9 mouse cellular contexts compared by ENCODE assay signal in genomic region chr10:83785003-83785402, GRCm38 (mm10).
A peak's percentile ranks its signal among the peaks of the same experiment; 100 is the strongest.
DNase-seq lines count a peak whose midpoint lies in the region; ATAC-seq and TF ChIP-seq lines count a peak whose summit lies in the region.
"Had no signal": no experiment of that assay in that cellular context is flagged by ENCODE, and none has a peak within 500 bp of the region (broad histone marks: within the 10 kb centered on the region; RNA-seq: fewer than 3 reads in every experiment).

No protein-coding gene starts in this region.

- H3K9ac ChIP-seq in forebrain, embryonic 13.5 days = no peak overlapping the region
- no peak overlapping the region for H3K9ac ChIP-seq in midbrain, embryonic 13.5 days (replicated peaks)

- H3K4me3 ChIP-seq in forebrain, embryonic 10.5 days = no peak overlapping the region
- no peak overlapping the region for H3K4me3 ChIP-seq in forebrain, embryonic 13.5 days
- no peak overlapping the region for H3K4me3 ChIP-seq in midbrain, embryonic 10.5 days
- no peak overlapping the region for H3K4me3 ChIP-seq in midbrain, embryonic 13.5 days (replicated peaks)
- no peak overlapping the region for H3K4me3 ChIP-seq in small intestine, adult 2 months (ENCODE audit: low read depth, low read length)

- DNase-seq in forebrain, embryonic 10.5 days (ENCODE audit: extremely low spot score, low spot score) = peak; percentile 47
- DNase-seq in midbrain, embryonic 10.5 days (ENCODE audit: low spot score) = peak; percentile 44
- peak; percentile 48 for DNase-seq in brain, embryonic 14.5 days (ENCODE audit: low read depth)
- DNase-seq in kidney, postnatal 25 days = peak; percentile 29 to 31

- no peaks in the 10 kb centered on the region for H3K4me1 ChIP-seq in forebrain, embryonic 10.5 days
- H3K4me1 ChIP-seq in forebrain, embryonic 13.5 days = no peaks in the 10 kb centered on the region
- H3K4me1 ChIP-seq in midbrain, embryonic 10.5 days = no peaks in the 10 kb centered on the region
- no peaks in the 10 kb centered on the region for H3K4me1 ChIP-seq in midbrain, embryonic 13.5 days (replicated peaks)
- H3K4me1 ChIP-seq in small intestine, adult 2 months (ENCODE audit: control insufficient read depth, insufficient read depth, insufficient read length, low read length) = no peaks in the 10 kb centered on the region
- H3K4me1 ChIP-seq: megakaryocyte, embryonic 14.5 days had no signal

- H3K27me3 ChIP-seq in forebrain, embryonic 10.5 days (ENCODE audit: poor library complexity, severe bottlenecking) = no peaks in the 10 kb centered on the region
- no peaks in the 10 kb centered on the region for H3K27me3 ChIP-seq in forebrain, embryonic 13.5 days
- no peaks in the 10 kb centered on the region for H3K27me3 ChIP-seq in midbrain, embryonic 10.5 days (ENCODE audit: low read depth, poor library complexity, severe bottlenecking)
- H3K27me3 ChIP-seq in midbrain, embryonic 13.5 days = no peaks in the 10 kb centered on the region
- H3K27me3 ChIP-seq in small intestine, adult 2 months (ENCODE audit: control insufficient read depth, insufficient read depth, low read length) = no peaks in the 10 kb centered on the region
- H3K27me3 ChIP-seq: megakaryocyte, embryonic 14.5 days had no signal

- no peak for TF ChIP-seq POLR2A in brain, embryonic 14.5 days (IDR thresholded peaks at IDR 0.05; ENCODE audit: borderline replicate concordance, extremely low read depth, insufficient read depth, insufficient read length, poor library complexity, severe bottlenecking)
- no peak for TF ChIP-seq POLR2A in small intestine, adult 2 months (IDR thresholded peaks at IDR 0.05; ENCODE audit: low read depth, low read length)

- H3K4me2 ChIP-seq in forebrain, embryonic 13.5 days = no peak overlapping the region
- no peak overlapping the region for H3K4me2 ChIP-seq in midbrain, embryonic 13.5 days (replicated peaks)

- H3K36me3 ChIP-seq in forebrain, embryonic 10.5 days (replicated peaks) = no peaks in the 10 kb centered on the region
- H3K36me3 ChIP-seq in forebrain, embryonic 13.5 days (ENCODE audit: poor library complexity, severe bottlenecking) = no peaks in the 10 kb centered on the region
- no peaks in the 10 kb centered on the region for H3K36me3 ChIP-seq in midbrain, embryonic 10.5 days
- H3K36me3 ChIP-seq in midbrain, embryonic 13.5 days = no peaks in the 10 kb centered on the region
- H3K36me3 ChIP-seq in small intestine, adult 2 months (ENCODE audit: control insufficient read depth, insufficient read depth, low read length) = no peaks in the 10 kb centered on the region

- H3K9me3 ChIP-seq in forebrain, embryonic 10.5 days = no peaks in the 10 kb centered on the region
- H3K9me3 ChIP-seq in forebrain, embryonic 13.5 days (replicated peaks) = no peaks in the 10 kb centered on the region
- H3K9me3 ChIP-seq in midbrain, embryonic 10.5 days (replicated peaks) = 0 out of 2 replicates have a peak, but pooled peaks cover 4% of the 10 kb centered on the region
- no peaks in the 10 kb centered on the region for H3K9me3 ChIP-seq in midbrain, embryonic 13.5 days

- H3K27ac ChIP-seq in forebrain, embryonic 10.5 days = no peak overlapping the region
- H3K27ac ChIP-seq in forebrain, embryonic 13.5 days = no peak overlapping the region
- H3K27ac ChIP-seq in midbrain, embryonic 10.5 days (replicated peaks) = no peak overlapping the region
- H3K27ac ChIP-seq in midbrain, embryonic 13.5 days = no peak overlapping the region
- no peak overlapping the region for H3K27ac ChIP-seq in small intestine, adult 2 months (ENCODE audit: insufficient read depth, low read depth, low read length)

- TF ChIP-seq CTCF in brain, embryonic 14.5 days (IDR thresholded peaks at IDR 0.05; ENCODE audit: borderline replicate concordance, extremely low read depth, insufficient read depth, insufficient read length) = peak; percentile 72
- TF ChIP-seq CTCF in small intestine, adult 2 months (IDR thresholded peaks at IDR 0.05; ENCODE audit: extremely low read depth, insufficient read length, insufficient replicate concordance, low read depth, low read length) = peak; percentile 73; the same call in 1 of the 2 replicates

- WGBS in forebrain, embryonic 10.5 days = 35% methylated on average over 5 of the region's 5 CpGs
- WGBS in forebrain, embryonic 13.5 days = 28% methylated on average over 5 of the region's 5 CpGs
- WGBS in midbrain, embryonic 10.5 days = 39% methylated on average over 5 of the region's 5 CpGs
- WGBS in midbrain, embryonic 13.5 days = 38% methylated on average over 5 of the region's 5 CpGs
- 33% methylated on average over 5 of the region's 5 CpGs for WGBS in small intestine, adult 2 months

- ATAC-seq in forebrain, embryonic 13.5 days = no peak
- no peak for ATAC-seq in midbrain, embryonic 13.5 days
- ATAC-seq in erythroid progenitor cell, adult 5-6 weeks (replicated peaks; ENCODE audit: low FRiP score, poor library complexity, severe bottlenecking) = no peak
